Mouse (Mus musculus): ENCODE measurements at regions not wholly inside any gene's neighbourhood (a gene's known extent, or its start where the extent isn't known, plus 50 kb on each side); places are given as distances from the start of the nearest gene placed in this dataset.

GRCm38 (mm10) chr4:47622851-47623743, 148.6 kb downstream of the Sec61b start:
- DNase-seq (ENCODE audit: low spot score in 2 of 2), result no peak

GRCm38 (mm10) chr4:47630006-47630405, 155.5 kb downstream of the Sec61b start:
- DNase-seq (ENCODE audit: low spot score in 2 of 2), result no peak

- DNase-seq (ENCODE audit: low spot score in 2 of 2), result no peak
Measured at GRCm38 (mm10) chr4:47630427-47630826, 156.0 kb downstream of the Sec61b start.

DNA sequence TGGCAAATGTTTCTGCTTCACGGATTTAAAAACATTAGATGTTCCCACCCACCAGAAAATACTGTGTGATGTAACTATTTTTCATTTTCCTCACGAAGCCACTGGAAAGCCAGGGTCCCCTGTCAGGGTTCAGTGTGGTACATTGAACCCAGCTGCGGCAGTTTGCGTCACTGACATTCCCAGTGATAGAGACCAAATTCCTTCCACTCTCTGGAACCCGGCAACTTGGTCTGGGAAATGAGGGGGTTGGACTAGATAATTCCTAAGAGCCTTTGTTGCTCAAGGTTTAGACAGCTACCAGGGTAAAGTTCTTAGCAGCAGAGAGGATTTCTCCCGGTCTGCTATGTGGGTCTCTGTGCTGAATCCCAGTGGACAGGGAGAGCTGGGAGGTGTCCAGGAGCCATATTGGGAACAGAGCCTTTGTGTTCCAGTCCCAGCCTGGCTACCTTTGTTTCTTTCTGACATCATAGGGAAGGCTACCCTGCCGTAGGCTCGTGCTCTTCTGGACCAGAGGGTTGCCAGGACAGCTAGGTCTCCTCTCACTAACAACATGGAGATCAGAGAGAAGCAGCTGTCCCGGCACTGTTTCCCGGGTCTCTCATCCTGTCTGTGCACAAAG, 164.5 kb downstream of the Sec61b start:
- no peak for DNase-seq (ENCODE audit: low spot score in 2 of 2)

- no peak for DNase-seq (ENCODE audit: low spot score in 2 of 2)
Measured at GRCm38 (mm10) chr4:47645093-47645492, 170.6 kb downstream of the Sec61b start.

DNA sequence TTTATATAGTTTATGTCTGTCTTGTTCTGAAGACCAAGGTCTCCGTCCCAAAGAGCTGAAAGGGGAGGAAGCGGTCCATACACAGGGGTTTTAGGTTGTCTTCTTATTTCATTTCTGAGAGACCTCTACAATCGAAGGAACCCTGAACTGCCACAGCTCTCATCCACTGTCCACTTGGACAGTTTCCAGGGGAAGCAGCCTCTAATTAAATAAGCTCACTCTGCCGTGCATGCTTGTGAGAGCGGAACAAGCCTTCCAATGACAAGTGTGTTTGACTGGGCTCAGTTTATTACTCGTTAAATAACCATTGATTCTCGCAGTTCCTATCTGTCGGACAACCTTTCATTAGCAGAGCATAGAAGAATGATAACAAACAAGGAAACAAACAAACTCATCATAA, 174.2 kb downstream of the Sec61b start:
- no peak for DNase-seq (ENCODE audit: low spot score in 2 of 2)

DNA sequence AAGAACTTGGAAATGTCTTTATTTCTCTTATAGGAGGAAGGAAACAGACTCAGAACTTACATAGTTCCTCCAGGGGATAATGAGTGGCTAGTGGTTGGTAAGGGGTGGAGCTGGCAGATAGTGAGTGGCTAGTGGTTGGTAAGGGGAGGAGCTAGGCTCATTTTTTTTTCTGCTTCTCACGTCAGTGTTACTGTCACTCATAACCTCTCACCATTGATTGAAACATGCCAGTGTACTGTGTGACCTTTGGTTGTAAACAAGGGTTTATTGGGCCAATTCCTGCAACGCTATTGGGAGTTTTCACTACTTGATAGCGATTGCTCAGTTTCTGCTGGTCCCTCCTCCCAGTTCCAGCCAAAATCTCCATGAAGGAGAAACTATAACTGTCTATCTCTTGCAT, 175.5 kb downstream of the Sec61b start:
- DNase-seq (ENCODE audit: low spot score in 2 of 2), result no peak

GRCm38 (mm10) chr4:47651521-47651920, 177.1 kb downstream of the Sec61b start:
- no peak for DNase-seq (ENCODE audit: low spot score in 2 of 2)

GRCm38 (mm10) chr4:47653143-47653542, 178.7 kb downstream of the Sec61b start:
- DNase-seq (ENCODE audit: low spot score in 2 of 2), result no peak

GRCm38 (mm10) chr4:47669519-47669918, 195.1 kb downstream of the Sec61b start:
- no peak for DNase-seq (ENCODE audit: low spot score in 2 of 2)

- no peak for DNase-seq (ENCODE audit: low spot score in 2 of 2)
Measured at GRCm38 (mm10) chr4:47670476-47670875, 196.0 kb downstream of the Sec61b start.

GRCm38 (mm10) chr4:47671362-47671761, 196.9 kb downstream of the Sec61b start:
- DNase-seq (ENCODE audit: low spot score in 2 of 2), result no peak

- no peak for DNase-seq (ENCODE audit: low spot score in 2 of 2)
Measured at GRCm38 (mm10) chr4:47681141-47681540, 206.7 kb downstream of the Sec61b start.

DNA sequence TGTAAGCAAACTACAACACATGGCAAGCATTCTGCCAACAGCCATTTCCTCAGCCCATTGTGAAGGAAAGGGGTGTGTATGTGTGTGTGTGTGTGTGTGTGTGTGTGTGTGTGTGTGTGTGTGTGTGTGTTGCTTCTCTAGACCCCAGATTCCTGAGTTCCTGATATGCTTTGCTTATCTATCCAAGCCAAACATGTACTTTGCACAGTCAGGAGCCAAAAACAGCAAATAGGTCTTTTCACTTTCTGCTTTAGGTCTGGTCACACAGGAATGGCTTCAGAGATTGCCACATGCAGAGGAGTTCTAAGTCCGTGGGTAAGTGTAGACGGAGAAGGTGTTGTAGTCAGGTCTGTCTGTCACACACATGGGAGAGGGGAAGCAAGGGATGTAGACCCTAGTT, 216.7 kb downstream of the Sec61b start:
- DNase-seq (ENCODE audit: low spot score in 2 of 2), result no peak

- no peak for DNase-seq (ENCODE audit: low spot score in 2 of 2)
Measured at GRCm38 (mm10) chr4:47692654-47693053, 218.2 kb downstream of the Sec61b start.

DNA sequence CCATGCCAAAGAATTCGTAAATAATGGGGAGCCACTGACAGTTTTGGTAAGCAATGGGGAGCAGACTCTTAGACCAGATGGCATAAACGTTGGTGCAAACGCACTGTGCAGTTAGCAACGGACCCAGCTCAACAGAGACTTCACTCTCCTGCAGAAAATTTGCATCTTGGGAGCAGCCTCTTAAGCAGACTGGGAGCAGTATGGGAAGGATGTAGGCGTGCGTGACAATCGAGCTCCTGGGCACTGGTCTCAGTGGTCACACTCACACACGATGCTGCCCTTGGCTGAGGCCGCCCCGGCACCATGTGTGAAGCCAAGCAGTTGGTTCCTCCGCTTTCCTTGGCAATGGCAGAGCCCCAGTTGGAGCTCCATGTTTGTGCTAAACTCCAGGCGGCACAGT, 218.8 kb downstream of the Sec61b start:
- DNase-seq (ENCODE audit: low spot score in 2 of 2), result peak in 1 of 2 experiments; percentile 41

- DNase-seq (ENCODE audit: low spot score in 2 of 2), result no peak
Measured at GRCm38 (mm10) chr4:47697071-47697470, 222.6 kb downstream of the Sec61b start.

- DNase-seq (ENCODE audit: low spot score in 2 of 2), result no peak
Measured at GRCm38 (mm10) chr4:47698514-47698913, 224.1 kb downstream of the Sec61b start.

DNA sequence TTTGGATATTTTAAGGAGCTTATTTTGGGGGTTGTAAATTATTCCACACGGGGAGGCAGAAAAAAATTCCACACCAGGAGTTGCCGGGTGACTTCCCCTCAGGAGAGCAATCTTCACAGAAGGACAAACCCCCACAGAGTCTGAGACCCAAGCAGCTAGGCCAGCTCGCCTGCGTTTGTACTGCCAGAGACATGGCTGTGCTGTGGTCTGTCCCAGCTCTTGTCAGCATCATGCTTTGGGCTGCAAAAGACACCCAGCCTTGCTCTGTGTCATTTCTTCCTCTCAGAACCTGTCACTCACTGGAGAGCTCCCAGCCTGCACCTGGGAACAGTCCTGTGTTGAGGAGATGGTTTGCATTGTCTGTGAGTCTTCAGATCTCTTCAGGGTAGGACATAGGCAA, 224.5 kb downstream of the Sec61b start:
- DNase-seq (ENCODE audit: low spot score in 2 of 2), result no peak

DNA sequence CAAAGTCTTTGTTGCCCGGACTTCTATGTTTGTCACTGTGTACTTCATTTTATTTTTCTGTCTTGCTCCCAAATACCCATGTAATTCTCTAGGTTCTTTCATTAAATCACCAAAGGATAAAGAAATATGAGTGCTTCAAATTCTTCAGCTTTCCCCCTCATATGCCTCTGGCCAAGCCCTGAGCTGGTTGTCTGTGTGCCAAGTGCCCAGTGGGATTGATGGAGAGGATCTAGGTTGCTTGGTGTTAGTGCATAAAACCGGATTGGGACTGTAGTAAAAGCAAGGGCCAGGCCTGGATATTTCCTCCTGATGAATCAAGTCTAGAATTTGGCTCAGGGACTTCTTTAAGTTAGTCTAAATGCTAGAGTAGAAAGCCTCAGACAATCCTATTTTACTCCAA, 229.0 kb downstream of the Sec61b start:
- no peak for DNase-seq (ENCODE audit: low spot score in 2 of 2)

GRCm38 (mm10) chr4:47704607-47705006, 230.1 kb downstream of the Sec61b start:
- no peak for DNase-seq (ENCODE audit: low spot score in 2 of 2)

DNA sequence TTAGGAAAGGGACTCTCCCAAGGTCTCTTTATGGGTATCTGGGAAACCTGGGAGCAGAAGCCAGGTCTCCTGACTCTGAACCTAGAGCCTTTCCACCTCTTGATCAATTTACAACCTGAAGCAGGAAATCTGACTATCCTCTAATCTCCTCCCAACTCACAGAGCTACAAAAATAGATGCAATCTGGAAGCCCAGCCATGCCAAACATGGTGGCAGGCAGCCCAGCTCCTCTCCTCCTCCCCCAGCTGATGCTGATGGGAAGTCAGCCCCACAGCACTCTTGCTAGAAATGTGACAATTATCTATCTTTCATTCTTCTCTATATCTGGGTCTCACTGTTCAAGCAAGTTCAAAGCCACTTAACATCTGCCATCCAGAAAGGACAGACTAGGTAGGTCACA, 233.5 kb downstream of the Sec61b start:
- DNase-seq (ENCODE audit: low spot score in 2 of 2), result peak; percentile 13 to 75

GRCm38 (mm10) chr4:47713387-47713786, 238.9 kb downstream of the Sec61b start:
- no peak for DNase-seq (ENCODE audit: low spot score in 2 of 2)

All from left cerebral cortex, adult 8-10 months (tissue).